Mouse (Mus musculus) lung, adult 2 months (tissue): Measurements from ENCODE around the gene Ppp1r10.

Source experiments
- CTCF ChIP-seq: fragments of 200-500 bp; IDR thresholded peaks from 2 replicates; pipeline ENCODE4 v1.5.1; 2011; ENCODE audit warnings: mild to moderate bottlenecking, low read length, control low read depth; ENCODE audit not compliant: insufficient read depth
- POLR2A ChIP-seq: fragments of 200-500 bp; IDR thresholded peaks from 2 replicates; pipeline ENCODE4 v1.6.1; 2011; ENCODE audit warnings: low read depth, mild to moderate bottlenecking, control low read depth, low read length, borderline replicate concordance; ENCODE audit errors: extremely low read depth

DNA sequence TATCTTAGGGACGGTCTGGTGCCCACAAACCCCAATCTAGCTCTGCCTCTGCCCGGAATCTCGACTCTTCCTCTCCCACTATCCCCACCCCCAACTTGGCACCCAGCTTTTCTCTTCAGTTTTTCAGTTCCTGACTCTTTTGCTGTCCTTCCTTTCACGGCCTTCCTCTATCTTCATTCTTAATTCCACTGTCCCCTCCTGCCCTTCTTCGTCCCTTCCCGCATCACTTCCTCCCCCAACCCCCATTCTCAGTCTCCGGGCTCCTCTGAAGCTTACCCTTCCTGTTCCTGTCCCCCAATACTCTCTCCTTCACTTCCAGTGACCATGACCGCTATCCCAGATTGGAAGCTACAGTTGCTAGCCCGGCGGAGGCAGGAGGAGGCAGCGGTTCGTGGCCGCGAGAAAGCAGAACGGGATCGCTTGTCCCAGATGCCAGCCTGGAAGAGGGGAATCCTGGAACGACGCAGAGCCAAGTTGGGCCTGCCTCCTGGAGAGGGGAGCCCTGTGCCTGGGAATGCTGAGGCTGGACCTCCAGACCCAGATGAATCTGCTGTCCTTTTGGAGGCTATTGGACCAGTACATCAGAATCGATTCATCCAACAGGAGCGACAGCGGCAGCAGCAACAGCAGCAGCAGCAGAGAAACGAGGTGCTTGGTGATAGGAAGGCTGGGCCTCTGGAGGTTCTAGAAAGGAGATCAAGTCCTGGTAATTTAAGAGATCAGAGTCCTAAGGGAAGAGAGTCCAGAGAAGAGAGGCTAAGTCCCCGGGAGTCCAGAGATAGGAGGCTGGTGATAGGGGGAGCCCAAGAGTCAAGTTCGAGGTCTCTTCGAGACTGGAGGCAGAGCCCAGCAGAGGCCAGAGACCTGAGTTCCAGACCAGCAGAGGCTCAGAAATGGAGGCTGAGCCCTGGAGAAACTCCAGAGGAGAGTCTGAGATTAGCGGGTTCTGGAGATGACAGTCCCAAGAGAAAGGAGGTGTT, 49.0 kb upstream of the Ppp1r10 start:
- TF ChIP-seq CTCF = peak; percentile 31; the same call in 1 of the 2 replicates
- no peak for TF ChIP-seq POLR2A
